Mouse (Mus musculus): Measurements from ENCODE around the gene Ccdc36. TPM values are rescaled to one million over a fixed set of nuclear protein-coding genes. Genes with fewer than 3 reads are reported as not detected.

Gene Ccdc36
- total RNA-seq (2023) = not detected

GRCm38 (mm10) chr9:108428384-108428783, at the start of gene Ccdc36:
Ccdc36 (minus strand) TSS chr9:108428484.

GRCm38 (mm10) chr9:108461181-108461631, 32.9 kb upstream of the Ccdc36 start, which contains the start of gene Klhdc8b:
Klhdc8b (minus strand) TSS chr9:108461581.

GRCm38 (mm10) chr9:108460319-108461178, 32.3 kb upstream of the Ccdc36 start, which contains the start of gene Ccdc71:
Ccdc71 (plus strand) TSS chr9:108460527.

GRCm38 (mm10) chr9:108436182-108436581, 7.9 kb upstream of the Ccdc36 start, which contains the start of gene BC048562:
BC048562 (plus strand) TSS chr9:108436482.

GRCm38 (mm10) chr9:108392676-108393075, 35.6 kb downstream of the Ccdc36 start, which contains the start of gene 1700102P08Rik:
1700102P08Rik (plus strand) TSS chr9:108392805.

Other genes with a start within 250 kb of the Ccdc36 start
- gene Bsn, start 238.1 kb downstream of the Ccdc36 start, total RNA-seq (2023) = under 1 TPM; 0.68 to 0.94 TPM
- 1 to 10 TPM; 6.3 to 6.9 TPM for gene Dag1, start 164.5 kb downstream of the Ccdc36 start, total RNA-seq (2023)
- 1 to 10 TPM; 1.0 to 2.8 TPM for gene Nicn1, start 138.1 kb downstream of the Ccdc36 start, total RNA-seq (2023)
- under 1 TPM in 1 of 2 experiments, not detected in 1; 0.68 TPM for gene Amt, start 131.6 kb downstream of the Ccdc36 start, total RNA-seq (2023)
- 100 to 1,000 TPM; 425 to 443 TPM for gene Rhoa, start 122.4 kb downstream of the Ccdc36 start, total RNA-seq (2023)
- 10 to 100 TPM; 13.5 to 13.9 TPM for gene Tcta, start 122.3 kb downstream of the Ccdc36 start, total RNA-seq (2023)
- gene Gpx1, start 89.6 kb downstream of the Ccdc36 start, total RNA-seq (2023) = 1,000 to 10,000 TPM; 1,372 to 1,471 TPM
- 100 to 1,000 TPM; 119 to 129 TPM for gene Usp4, start 80.6 kb downstream of the Ccdc36 start, total RNA-seq (2023)
- gene 1700102P08Rik, start 35.7 kb downstream of the Ccdc36 start, total RNA-seq (2023) = 1 to 10 TPM; 1.6 to 2.5 TPM
- not detected for gene BC048562, start 8.0 kb upstream of the Ccdc36 start, total RNA-seq (2023)
- gene Ccdc71, start 32.0 kb upstream of the Ccdc36 start, total RNA-seq (2023) = 10 to 100 TPM; 11.6 to 14.8 TPM
- gene Klhdc8b, start 33.1 kb upstream of the Ccdc36 start, total RNA-seq (2023) = 1 to 10 TPM; 2.1 to 2.2 TPM
- gene Lamb2, start 51.3 kb upstream of the Ccdc36 start, total RNA-seq (2023) = 1 to 10 TPM in 1 of 2 experiments, under 1 TPM in 1; 0.96 to 1.7 TPM
- 100 to 1,000 TPM; 123 to 147 TPM for gene Usp19, start 62.1 kb upstream of the Ccdc36 start, total RNA-seq (2023)
- 100 to 1,000 TPM; 107 to 126 TPM for gene Qars, start 79.2 kb upstream of the Ccdc36 start, total RNA-seq (2023)
- gene Qrich1, start 88.3 kb upstream of the Ccdc36 start, total RNA-seq (2023) = 10 to 100 TPM; 82.5 to 91.3 TPM
- 100 to 1,000 TPM; 102 to 111 TPM for gene Impdh2, start 131.8 kb upstream of the Ccdc36 start, total RNA-seq (2023)
- 10 to 100 TPM; 21.8 to 22.4 TPM for gene Ndufaf3, start 138.9 kb upstream of the Ccdc36 start, total RNA-seq (2023)
- 10 to 100 TPM; 24.9 to 27.7 TPM for gene Dalrd3, start 141.4 kb upstream of the Ccdc36 start, total RNA-seq (2023)
- 1 to 10 TPM; 5.9 to 6.6 TPM for gene Wdr6, start 150.3 kb upstream of the Ccdc36 start, total RNA-seq (2023)
- gene P4htm, start 169.2 kb upstream of the Ccdc36 start, total RNA-seq (2023) = 1 to 10 TPM in 1 of 2 experiments, under 1 TPM in 1; 0.48 to 1.1 TPM
- 10 to 100 TPM; 67.0 to 74.0 TPM for gene Arih2, start 220.9 kb upstream of the Ccdc36 start, total RNA-seq (2023)
- gene Slc25a20, start 233.6 kb upstream of the Ccdc36 start, total RNA-seq (2023) = 10 to 100 TPM; 19.1 to 22.3 TPM